Mouse (Mus musculus): ENCODE data around the gene Olfr458.
"Not testable (repeated sequence)": the region's sequence is repeated elsewhere in the genome, so short reads cannot be mapped to it uniquely, and the experiment has no call there.

Olfr458 gene

GRCm38 (mm10) chr6:42465096-42465495 lies at the start of gene Olfr458:
Gene Olfr458, minus strand, starts transcription at chr6:42465196.
- no peak for DNase-seq

GRCm38 (mm10) chr6:42513461-42513860 lies 48.5 kb upstream of the Olfr458 start:
- DNase-seq: no peak

DNA sequence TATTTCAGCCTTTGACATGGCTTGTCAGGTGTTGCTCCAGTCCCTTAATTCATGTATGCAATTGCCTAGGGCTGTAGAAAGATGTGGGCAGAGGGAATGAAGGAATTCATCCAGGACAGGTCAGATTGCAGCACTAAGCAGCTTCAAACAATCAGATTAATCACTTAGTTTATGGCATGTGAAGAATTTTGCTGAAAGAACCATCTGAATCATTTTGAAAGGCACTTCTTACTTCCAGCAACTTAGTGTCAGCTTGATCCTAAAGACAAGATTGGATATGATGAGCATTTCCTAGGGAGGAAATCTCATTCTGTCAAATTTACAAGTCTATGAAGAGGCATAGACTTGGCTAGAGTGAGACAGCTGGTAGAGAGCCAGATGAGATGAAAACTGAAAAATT lies 44.3 kb upstream of the Olfr458 start:
- no peak for DNase-seq

DNA sequence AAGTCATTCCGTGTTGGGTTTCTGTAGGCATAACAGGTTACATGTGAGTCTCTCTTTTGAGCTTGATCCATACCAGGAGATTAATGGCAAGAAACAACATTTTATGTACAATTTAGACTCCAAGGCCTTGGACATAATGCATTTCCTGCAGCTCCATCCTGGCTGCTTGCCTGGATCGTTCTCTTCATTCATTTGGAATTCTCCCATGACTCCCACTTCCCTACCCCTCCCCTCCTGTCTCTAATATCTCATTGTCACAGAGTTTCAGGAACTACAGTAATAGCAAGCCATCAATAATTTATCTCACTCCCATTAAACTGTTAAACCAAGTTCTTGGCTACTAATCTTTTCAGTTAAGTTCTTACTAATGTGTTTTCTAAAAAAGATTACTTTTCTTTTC lies 38.5 kb upstream of the Olfr458 start:
- no peak for DNase-seq

GRCm38 (mm10) chr6:42489731-42490130 lies 24.7 kb upstream of the Olfr458 start:
- no peak for DNase-seq

GRCm38 (mm10) chr6:42487114-42487513 lies 22.1 kb upstream of the Olfr458 start, which contains the start of gene Olfr456:
Gene Olfr456, minus strand, starts transcription at chr6:42487214.
- DNase-seq: no peak

DNA sequence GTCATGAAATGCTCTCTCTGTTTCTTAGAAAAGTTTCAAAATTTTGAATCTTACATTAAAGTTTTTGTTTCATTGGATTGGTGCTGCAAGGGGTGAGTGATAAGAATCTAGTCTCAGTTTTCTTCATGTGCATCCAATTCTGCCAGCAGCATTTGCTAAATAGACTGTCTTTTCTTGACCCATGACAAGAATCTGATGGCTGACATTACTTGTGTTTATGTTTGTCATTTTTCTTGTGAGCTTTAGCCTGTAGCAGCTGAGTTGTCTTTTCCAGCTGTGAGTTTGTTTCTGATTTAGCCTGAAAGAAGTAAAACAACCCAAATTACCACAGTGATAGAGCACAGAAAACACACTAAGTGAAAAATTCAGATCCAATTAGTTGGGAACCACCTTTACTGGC lies 19.6 kb upstream of the Olfr458 start:
- no peak for DNase-seq

DNA sequence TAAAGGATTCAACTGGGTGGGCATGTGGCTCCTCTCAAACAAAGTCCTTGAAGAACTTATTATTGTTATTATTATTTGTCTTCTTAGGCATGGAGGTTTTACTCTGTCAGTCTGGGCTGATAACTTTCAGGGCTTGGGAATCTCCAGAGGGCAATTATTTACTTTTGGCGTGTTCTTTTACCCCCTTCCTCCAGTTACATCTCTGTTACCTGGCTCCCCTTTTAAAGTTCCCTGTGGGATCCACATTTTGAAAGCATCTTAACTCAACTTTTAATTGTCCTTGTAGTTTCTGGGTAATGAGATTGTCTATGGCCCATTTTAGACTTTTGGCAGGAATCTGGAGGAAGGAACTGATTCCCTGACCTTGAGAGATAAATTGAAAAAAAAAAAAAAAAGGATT lies 11.2 kb upstream of the Olfr458 start, which contains the start of gene Olfr457:
Olfr457 (minus strand) TSS at position 101 of the 400 bp plus-strand sequence.
- DNase-seq: no peak

DNA sequence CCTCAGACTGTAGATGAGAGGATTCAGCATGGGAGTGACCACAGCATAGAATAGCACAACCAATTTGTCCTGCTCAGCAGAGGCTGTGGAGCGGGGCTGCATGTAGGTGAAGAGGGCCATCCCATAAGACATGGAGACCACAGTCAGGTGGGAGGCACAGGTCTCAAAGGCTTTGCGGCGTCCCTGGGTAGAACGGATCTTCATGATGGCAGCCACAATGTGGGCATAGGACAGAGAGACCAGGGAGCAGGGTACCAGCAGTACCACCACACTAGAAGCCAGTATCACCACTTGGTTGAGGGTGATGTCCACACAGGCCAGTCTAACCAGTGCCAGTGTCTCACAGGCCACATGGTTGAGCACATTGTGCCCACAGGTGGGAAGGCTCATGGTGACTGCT lies 6.3 kb upstream of the Olfr458 start:
- DNase-seq: not testable (repeated sequence)

GRCm38 (mm10) chr6:42470542-42470941 lies 5.5 kb upstream of the Olfr458 start:
- DNase-seq: no peak

- DNase-seq: no peak
These were observed 17.6 kb downstream of the Olfr458 start for GRCm38 (mm10) chr6:42447381-42447780.

DNA sequence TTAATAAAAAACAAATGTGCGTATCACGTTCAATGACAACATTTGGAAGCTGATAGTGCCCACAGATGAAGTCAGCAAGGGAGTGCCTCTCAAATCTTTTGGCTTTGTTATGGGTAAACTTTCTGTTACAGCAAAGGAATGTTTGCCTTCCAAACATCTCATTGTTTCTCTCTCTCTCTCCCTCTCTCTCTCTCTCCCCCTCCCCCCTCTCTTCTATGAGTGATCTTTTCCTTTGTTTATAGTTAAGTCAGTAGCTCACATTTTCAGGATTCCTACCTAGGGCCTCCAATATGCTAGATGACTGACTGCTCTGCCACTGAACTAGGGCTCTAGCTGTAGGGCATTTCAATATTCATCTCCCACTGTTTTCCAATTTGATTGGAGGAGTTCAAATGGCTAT lies 20.5 kb downstream of the Olfr458 start:
- no peak for DNase-seq

DNA sequence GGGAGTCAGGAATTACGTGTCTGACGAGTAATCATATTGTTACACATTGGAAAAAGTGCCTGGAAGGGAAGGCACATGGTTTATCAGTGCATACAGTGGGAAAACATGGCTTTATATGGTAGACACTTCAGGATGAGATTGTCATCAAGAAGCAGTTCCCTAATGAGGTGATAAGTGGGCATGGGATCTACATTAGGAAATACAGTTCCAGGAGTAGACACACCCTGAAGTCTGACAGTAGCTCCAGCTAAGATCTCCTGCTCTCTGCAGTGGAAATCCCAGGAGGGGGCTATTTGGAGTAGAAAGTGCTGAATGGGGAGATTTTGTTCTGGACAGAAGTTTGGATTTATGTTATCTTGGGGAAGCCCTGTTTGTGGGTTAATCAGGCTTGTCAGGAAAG lies 23.6 kb downstream of the Olfr458 start:
- DNase-seq: no peak

DNA sequence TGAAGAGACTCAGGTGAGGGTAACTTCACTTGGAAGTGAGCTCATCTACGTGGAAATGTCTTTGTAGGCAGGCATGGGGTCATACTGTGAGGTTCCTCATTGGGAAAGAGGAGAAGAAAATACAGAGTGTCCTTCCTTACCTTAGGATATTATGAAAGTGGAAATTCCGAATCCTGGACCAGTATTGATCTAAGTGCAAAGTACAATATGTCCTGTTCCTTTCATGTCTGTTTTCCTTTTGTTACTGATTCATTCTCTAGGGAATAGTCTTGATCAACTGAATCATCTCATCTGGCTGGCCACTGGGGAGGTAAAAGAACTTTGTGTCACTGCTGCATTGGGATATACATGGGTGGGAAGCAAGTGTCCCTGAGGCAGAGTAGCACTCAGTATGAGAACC lies 29.5 kb downstream of the Olfr458 start:
- DNase-seq: no peak

GRCm38 (mm10) chr6:42434446-42434845 lies 30.6 kb downstream of the Olfr458 start, which contains the start of gene Tas2r126:
Gene Tas2r126, plus strand, starts transcription at chr6:42434535.
- DNase-seq: no peak

GRCm38 (mm10) chr6:42433554-42433953 lies 31.4 kb downstream of the Olfr458 start:
- DNase-seq: peak; percentile 8

- DNase-seq: no peak
These were observed 38.7 kb downstream of the Olfr458 start for GRCm38 (mm10) chr6:42426337-42426736.

GRCm38 (mm10) chr6:42424472-42424871 lies 40.5 kb downstream of the Olfr458 start:
- DNase-seq: no peak

DNA sequence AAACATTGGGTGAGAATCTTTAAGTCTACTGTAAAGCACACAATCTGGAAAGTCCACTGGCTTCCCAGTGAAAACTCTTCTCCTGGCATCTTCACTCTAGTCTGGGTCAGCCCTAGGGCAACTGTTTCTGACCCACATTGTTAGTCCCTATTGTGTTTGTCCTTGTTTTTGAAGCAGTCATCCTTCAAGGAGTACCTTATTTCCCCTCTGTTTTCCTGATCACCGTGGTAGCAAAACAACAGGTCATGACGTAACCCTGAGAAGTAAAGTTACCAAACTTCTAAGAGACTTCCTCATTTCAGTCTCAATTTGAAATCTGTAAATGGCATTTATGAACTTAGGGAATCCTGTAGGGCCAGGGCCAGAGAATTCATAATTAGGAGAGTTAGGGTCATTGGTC lies 43.6 kb downstream of the Olfr458 start:
- DNase-seq: no peak

GRCm38 (mm10) chr6:42419443-42419842 lies 45.6 kb downstream of the Olfr458 start:
- no peak for DNase-seq

All from lung, postnatal 14 days (tissue).